Mouse (Mus musculus) c-Kit-positive CD71-positive TER-119-negative erythroid progenitor cells, embryonic 14.5 days (primary cell): ENCODE measurements around the gene Thoc7.

ENCODE experiments used
- DNase-seq: peaks from one replicate; pipeline ENCODE4 v3.0.0-alpha.2; 2013; ENCODE audit warnings: low read depth

The Thoc7 gene

GRCm38 (mm10) chr14:13933290-13934051, 28.2 kb downstream of the Thoc7 start:
- DNase-seq = no peak

- DNase-seq = peak; percentile 32
These were observed 44.0 kb downstream of the Thoc7 start for GRCm38 (mm10) chr14:13917630-13918029.

- DNase-seq = no peak
These were observed 44.4 kb downstream of the Thoc7 start for GRCm38 (mm10) chr14:13917208-13917607.

DNA sequence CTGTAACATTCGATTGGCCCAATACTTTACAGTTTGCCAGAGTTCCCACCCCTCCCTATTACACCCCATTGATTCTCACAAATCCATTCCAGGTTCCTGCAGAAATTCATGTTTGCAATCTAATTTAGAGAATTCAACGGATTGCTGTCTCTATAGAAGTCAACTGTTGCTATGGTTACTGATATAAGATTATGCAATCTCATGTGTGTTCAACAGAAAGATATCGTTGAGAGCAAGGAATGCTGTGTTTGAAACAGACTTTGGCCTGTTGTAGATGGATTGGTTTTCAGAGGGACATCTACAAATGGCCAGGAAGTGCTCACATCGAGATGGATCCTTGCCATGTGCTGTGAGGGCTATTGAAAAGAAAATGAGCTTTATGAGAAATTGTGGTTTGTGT, 46.4 kb downstream of the Thoc7 start:
- DNase-seq = no peak

DNA sequence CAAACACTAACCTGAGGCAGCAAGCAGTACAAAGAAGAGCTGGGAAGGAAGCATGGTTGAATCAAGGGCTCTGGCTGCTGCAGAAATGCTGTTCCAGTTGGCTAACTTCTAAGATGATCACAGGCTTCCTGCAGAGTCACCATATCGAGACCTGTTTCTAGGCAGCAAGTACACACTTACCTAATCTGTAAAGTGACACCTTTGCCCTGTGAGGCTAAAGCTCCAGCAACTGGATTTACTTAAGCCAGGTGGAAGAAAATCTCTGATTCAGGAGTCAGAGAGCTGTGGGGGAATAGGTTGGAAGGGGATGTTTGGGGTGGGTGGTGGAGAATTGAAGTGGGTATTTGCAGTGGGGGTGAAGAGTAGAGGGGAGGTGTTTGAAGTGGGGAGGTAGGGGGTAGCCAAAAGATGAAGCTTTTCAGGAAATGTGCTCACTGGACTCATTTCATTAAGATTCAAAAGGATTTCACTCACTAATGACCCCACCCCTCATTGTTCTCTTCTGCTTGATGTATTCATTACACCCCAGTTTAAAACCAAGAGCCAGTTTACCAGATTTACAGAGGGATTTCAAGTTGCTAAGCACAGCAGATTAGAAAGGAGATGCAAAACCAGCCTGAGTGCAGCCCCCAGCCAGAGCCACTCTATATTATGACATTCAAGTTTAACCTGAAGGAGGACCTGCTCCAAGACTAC, 47.1 kb downstream of the Thoc7 start, which contains the start of gene Gm281:
Gene Gm281 (minus strand): TSS at position 92 of the 696 bp plus-strand sequence.
- DNase-seq = no peak

DNA sequence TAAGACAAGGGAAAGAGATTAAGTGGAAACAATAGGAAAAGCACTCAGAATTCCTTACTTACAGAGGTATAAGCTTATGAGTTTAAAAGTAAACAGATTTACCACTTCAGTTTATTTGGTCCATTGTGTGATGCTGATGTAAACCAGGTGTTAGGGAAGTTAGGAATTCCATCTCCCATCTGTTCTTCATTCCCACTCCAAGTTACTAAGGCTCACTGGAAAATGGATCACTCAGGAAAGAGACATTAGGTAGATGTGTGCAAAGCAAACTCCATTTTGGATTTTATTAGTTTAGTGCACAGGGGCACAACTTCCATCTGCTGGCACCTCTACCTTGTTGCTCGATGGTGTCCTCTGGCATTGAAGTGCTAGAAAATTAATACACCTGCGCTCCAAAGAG, 51.5 kb downstream of the Thoc7 start:
- DNase-seq = no peak

DNA sequence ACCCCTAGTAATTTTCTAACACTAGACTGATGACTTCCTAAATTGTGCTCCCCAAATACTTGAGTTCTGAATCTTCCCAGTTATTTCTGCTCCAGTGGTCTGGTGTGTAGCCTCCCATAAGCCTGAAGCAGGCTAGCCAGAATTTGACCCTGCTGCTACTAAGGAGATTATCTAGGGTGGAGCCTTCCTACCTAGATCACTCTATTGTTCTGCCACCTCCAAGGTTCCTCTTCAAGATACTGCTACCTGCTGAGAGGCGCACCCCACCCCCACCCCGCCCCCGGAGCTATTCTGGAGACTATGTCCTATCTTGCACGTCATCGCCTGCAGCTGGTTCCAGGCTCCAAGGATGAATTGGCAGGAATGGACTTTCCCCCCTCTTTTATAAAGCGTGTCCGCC, 54.5 kb downstream of the Thoc7 start:
- no peak for DNase-seq

DNA sequence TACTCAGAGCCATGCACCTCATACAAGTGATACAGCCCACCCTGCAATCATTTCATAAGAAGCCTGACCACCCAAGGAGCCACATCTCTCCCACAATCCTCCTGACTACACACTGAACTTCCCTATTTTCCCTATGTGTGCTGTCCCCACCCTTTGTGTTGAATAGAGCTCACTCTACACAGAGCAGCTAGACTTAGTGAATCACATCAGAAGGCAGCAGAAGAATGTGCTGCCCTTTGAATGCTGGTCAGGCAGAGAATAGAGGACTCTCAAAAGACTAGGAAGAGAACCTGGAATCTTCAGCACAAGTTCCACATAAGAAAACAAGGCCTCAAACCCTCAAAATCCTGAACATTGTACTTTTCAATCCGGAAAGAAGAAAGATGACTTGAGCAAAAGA, 55.2 kb downstream of the Thoc7 start:
- no peak for DNase-seq

DNA sequence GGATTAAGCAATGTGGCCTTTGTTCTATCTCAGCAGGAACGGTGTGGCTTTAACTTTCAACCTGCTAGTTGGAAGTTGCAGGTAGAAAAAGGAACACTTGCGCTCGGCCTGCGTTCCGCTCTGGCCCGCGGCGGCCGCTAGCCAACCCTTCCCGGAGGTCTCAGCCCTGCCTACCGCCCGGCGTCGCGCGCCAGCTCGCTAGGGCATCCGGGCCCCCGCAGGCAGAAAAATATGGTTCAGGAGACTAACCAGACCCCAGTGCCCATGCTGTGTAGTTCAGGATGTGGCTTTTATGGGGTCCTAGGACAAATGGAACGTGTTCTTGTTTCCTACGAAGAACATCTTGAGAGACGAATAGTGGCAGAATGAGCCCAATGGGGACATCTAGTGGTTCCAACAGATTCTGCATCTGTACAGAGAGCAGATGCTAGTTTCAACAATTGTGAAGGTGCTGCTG, 60.0 kb downstream of the Thoc7 start:
- peak; percentile 25 for DNase-seq
